Mouse (Mus musculus) frontal cortex, postnatal 25 days (tissue): ENCODE measurements around the gene Cln3.

Source experiments
- DNase-seq, 2 experiments: peaks; one replicate each; pipeline ENCODE4 v3.0.0; 2022; ENCODE audit warnings: low spot score in 2 of 2

The Cln3 gene

DNA sequence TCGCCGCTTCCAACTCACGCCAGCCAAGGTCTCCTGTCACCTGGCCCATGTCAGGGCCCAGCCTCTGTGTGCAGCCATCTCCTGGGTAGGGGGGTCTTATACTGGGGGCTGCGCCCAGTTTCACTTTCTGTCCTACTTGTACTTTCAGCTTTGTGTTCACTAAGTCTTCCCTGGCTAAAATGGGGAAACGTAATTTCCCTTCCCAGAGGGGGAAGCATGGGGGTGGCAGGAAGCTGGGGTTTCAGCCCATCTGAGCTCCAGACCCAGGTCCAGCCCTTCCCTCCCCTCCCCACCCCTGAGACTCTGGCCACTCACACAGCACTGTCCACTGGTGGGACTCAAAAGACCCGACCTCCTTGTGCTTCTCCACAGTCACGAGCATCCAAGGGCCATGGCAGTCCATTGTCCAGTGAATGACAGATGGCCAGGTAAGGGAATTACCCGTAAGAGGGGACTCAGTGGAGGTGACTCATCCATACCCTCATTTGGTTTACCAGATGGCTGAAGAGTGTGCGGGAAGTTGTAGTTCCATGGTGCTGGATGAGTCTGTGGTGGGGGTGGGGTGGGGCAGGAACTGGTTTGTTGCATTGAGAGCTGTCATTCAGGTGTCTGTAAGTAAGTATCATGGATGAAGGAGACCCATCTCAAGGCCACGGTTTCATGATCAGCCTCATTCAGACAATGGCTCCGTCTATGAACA lies 9.4 kb upstream of the Cln3 start, which contains the start of gene Il27:
Gene Il27 (minus strand): TSS at position 80 of the 700 bp plus-strand sequence.
- no peak for DNase-seq

DNA sequence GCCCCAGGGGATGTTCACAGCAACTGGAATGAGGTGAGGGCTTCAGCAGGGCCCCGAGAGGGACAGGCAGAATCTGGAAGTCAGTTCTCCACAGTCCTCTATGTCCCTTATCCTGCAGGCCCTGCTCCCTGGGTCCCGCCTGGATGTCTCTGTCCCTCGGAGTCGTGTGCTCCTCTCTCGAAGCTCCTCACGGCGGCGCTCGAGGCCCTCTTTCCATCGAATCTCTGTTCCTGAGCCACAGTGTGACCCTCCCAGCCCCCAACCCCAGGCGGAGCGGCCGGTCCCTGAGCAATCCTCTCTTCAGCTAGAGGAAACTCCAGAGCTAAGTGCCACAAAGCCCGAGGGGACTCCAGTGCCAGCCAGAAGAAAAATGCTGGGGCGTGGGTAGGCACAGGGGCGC lies 2.2 kb upstream of the Cln3 start:
- DNase-seq = no peak

DNA sequence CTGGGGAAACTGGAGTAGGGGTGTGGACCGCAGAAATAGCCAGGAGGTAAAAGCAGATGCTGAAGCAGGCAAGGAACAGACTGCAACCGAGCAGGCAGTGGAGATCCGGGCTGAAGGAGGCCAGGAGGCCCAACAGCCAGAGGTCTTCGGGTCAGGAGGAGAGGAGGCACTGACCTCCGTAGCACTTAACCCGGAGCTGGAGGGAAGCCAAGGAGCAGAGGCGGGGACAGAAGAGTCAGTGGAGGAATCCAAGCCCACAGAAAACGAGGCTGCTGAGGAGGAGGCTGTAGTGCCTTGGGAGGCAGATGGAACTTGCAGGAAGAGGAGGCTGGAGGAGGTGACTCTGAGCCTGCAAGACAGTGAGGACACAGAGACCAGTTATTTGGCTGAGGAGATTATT lies 1.2 kb upstream of the Cln3 start:
- DNase-seq = no peak

DNA sequence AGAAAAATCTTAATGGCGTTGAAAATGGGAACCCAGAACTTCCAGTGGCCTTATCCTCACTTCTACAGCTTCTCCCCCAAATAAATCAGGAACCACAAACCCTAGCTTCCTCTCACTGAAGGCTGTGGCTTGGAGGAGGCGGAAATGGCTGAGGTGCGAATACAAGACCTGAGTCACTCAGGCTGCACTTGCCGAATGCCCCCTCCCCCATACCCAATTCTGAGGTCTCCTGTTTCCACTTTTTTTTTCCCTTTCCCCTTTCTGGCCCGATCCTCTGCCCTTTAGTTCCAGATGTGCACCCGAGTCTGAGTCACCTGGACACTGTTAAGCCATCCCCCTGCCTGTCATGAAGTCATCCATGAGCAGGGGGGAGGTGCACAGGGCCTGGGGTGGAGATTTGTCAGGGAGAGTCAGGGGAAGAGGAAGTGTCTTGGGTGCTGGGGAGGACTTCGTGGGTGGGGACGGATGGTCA lies 1.1 kb downstream of the Cln3 start, which contains the start of gene Apobr:
Gene Apobr (plus strand): TSS at position 437 of the 472 bp plus-strand sequence.
- no peak for DNase-seq

DNA sequence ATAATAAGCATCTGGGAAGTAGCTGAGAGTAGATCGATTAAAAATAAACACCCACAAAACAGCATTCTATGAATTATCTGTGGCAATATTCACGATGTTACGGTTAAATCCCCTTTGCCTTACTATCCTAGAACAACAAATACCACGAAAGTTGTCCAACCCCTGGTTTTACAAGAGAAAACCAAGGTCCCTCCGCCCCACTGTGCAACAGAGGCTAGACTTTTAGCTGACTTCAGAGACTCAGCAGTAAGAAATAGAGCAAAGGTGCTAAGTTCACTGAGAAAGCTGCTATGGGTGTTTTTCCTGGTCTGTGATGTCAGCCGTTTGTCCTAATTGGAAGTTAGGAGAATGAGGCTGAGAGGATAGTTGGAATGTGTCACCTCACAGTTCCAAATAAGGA lies 1.9 kb downstream of the Cln3 start:
- no peak for DNase-seq

DNA sequence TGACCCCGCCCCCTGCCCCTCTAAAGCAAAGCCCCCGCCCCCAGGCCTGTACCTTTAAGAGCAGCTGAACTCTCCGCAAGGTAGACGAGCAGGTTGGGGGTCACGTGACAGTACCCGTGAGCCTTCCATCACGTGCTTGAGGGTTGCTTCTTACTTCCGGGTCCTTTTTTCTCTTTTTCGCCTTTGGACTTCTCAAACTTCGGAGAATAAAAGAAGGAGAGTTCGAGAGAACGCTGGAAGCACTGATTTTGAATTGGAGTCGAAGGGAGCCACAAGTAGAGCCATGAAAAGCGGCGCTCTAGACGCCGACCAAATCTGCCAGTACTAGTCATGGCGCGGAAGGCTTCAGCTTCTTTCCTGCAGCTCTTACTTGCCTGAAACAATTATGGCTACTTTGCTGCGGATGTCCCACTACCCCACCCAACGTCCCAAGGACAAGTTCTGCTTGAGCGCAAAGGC lies 2.3 kb downstream of the Cln3 start:
- peak; percentile 68 to 73 for DNase-seq

DNA sequence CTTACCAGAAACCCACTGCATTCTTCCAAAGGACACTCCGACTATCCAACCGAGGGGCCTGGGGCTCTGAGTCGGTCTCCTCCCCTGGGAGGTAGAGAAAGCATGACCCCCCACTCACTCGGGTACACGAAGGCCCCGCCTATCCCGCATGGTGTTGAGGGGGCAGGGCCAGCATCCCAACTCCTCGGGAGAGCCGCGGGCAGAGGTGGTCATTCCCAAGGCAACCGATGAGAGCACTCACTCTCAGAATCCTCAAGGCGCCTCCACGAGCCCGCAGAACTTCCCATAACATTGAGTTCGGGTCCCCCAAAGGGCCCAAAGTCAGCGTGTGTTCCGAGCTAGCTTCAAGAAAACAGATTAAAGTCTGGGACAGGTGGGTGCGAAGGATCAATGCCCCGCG lies 2.9 kb downstream of the Cln3 start:
- DNase-seq = no peak

DNA sequence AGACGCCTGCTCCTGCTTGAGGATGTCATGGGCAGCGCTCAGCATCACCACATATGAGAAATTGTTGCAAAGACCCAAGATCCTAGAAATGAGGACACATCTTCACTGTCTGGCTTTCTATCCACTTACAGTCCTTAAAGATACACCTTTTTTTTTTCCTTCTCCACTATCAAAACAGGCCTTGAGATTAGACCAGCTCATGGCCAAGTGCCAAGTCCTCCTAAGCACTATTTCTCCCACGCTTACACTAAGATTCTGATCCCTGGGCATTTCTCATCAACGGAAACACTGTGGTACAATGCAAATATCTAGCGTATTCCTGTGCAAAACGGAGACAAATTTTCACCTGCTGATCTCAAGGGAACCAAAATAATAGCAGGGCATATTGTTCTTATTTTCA lies 4.0 kb downstream of the Cln3 start:
- DNase-seq = no peak

DNA sequence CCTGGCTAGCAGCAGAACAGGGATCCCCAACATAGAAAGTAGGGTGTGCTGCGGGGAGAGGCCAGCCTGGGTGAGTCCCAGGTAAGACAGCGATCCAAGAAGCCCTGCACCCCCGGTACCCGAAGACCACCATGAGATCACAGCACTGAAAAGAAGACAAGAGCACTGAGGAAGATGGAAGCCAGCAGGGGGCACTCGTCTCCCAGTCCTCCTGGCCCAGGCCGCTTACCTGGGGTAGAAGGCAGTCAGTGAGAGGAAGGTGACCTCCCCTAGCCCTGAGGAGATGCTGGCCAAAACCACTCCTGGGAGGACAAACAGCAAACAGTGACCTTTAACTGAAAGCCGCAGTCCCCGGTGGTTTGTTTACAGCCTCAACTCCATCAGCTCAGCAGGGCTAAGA lies 6.4 kb downstream of the Cln3 start:
- no peak for DNase-seq

DNA sequence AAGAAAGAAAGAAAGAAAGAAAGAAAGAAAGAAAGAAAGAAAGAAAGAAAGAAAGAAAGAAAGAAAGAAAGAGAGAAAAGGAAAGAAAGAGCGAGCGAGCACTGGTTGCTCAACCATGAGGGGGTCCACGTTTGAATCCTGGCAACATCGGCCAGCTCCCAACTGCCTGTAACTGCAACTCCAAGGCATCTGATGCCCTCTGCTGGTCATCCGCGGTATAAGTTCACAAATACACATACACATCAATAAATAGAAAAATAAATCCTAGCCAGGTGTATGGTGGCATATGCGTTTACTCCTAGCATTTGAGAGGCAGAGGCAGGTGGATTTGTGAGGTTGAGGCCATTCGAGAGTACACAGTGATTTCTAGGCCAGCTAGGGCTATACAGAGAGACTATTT lies 8.7 kb downstream of the Cln3 start:
- DNase-seq = no peak

DNA sequence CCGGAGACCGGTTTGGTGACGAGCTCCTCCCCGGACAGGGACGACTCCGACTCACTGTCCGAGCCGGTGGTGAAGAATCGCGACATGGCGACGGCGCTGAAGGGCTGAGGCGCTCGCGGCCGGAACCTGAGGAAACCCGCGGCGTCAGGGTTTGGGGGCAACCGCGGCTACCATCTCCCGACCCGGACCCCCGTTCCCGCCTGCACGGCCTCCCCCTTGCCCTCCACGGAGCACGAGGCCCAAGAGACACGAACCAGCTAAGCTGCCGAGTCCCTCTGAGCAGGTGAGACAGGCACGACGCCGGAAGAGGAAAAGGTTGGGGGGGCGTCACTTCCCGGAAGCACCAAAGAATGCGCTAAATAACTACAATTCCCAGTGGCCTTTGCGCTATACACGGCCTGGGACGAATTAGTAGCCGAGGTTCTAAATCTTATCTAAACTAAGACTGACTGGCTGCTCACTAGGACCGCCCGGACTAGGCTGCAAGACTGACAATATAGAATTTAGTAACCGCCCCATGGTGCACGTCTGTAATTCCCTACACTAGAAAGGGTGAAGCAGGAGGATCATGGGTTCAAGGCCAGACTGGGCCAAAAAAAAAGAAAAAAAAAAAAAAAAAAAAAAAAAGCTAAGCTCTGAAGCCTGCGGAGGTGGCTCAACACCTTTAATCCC lies 19.4 kb downstream of the Cln3 start, which contains the start of gene Eif3c:
Gene Eif3c (minus strand): TSS at position 318 of the 672 bp plus-strand sequence.
- peak; percentile 67 to 78 for DNase-seq

DNA sequence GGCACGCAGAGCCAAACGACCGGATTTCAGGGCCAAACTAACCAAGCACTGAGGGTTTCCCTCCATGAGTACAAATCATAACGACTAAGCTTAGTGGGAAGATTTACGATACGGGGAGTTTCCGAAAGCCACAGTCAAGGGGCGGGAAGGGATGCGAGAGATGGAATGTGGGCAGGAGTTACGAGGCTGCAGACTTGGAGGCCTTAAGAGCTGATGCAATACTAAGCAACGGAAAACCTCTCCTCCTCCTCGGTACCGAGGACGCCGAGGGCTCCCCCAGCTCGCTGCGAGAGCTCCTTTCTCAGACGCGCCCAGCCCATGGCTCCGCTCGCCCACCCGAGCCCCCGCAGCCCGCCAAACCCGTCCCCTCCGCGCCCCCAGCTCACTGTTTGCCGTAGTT lies 19.9 kb downstream of the Cln3 start:
- no peak for DNase-seq

DNA sequence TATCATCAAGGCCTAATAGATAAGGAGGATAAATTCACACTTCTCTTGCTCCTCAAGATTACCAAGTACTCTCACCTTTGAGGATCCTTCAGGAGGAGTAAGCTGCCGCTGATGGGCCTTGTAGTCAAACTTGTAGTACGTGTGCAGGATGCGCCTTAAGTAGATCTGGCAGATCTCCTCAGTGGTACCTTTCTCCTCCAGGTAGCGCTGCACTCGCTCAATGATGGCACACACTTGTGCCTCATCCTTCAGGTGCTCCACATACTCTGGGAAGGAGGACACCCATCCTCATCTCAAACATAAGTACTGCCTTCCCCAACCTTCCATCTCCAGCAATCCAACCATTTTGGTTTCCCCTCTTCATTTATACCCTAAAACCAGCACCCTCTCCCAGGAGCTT lies 29.0 kb downstream of the Cln3 start:
- no peak for DNase-seq

DNA sequence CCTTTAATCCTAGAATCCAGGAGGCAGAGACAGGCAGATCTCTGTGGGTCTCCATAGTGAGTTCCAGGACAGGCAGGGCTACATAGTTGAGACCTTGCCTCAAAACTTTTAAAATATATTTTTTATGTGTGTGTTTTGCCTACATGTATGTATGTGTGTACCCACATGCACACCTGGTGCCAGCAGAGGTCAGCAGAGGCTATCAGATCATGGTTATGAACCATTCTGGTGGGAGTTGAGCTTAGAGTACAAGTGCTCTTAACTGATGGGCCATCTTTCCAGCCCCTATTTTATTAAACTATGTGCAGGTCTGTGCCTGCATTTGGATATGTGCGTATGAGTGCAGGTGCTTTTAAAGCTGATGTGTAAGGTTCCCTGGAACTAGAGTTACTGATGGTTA lies 30.8 kb downstream of the Cln3 start:
- DNase-seq = no peak

DNA sequence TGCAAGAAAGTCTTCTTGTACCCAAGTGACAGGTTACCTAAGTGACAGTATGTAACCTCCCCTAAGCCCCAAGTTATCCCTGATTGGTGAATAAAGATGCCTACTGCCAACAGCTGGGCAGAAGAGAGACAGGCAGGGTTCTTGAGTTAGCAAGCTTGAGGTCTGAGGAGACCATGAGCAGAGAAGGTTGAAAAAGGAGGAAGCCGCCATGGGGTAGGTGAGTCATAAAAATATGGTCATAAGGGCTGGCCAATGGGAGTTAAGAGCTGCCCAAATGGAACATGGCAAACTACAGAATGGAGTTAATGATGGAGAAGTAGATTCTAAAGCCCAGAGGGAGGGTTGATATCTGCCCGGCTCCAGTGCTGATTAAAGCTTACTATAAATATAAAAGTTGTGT lies 40.0 kb downstream of the Cln3 start:
- no peak for DNase-seq

DNA sequence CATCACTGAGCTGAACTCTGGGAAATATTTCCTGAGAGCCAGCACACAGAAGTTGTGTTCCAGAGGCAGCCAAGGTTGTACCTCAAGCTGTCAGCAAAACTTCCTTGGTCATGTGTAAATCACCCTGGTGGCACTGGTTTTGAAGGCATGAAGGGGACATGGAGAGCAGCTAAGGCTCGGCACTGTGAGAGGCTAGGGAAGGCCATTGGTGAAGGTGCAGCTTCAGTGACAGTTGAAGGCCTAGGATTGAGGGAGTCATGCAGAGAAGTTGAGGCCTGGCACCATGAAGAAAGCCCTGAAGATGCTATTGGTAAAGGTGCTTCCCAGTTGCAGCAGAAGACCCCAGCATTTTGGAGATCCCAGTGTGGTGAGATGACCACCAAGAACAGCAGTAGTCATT lies 44.0 kb downstream of the Cln3 start:
- no peak for DNase-seq

DNA sequence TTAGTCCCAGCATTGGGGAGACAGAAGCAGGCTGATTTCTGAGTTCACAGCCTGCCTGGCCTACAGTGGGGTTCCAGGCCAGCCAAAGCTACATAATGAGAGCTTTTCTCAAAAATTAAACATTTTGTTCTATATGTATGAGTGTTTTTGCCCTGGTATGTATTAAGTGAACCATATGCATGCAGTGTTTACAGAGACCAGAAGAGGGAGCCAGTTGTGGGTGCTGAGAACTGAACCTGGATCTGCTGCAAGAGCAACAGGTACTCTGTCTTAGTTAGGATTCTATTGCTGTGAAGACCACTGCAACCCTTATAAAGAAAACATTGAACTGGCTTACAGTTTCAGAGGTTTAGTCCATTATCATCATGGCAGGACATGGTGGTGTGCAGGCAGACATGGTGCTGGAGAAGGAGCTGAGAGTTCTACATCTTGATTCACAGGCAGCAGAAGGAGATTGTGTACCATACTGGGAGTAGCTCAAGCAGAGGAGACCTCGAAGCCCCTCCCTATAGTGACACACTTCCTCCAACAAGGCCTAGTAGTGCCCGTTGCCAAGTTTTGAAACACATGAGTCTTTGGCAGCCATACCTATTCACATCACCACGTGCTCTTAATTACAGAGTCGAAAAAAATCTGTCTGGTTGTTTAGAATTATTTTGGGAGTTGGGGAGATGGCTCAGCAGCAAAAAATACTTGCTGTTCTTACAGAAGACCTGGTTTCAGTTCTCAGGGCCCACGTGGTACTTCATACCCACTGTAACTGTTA lies 47.6 kb downstream of the Cln3 start:
- no peak for DNase-seq

DNA sequence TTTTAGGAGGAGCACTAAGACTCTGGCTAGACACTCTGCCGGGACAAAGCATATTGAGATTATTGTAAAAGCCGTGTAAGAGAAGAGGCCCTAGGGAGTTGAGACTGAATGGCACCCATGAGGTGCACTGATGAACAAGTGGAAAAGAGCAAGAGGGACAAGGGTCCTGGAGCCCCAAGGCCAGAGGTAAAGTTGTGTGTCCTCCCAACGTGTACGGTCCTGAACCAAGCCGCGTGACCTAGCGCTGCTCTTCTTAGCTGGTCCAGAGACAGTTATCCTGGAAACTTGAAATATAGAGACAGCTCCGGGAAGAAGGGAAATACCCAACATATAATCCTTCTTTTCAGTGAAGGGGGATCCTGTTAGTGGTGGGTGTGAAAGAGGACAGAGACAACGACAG lies 49.2 kb downstream of the Cln3 start:
- no peak for DNase-seq

DNA sequence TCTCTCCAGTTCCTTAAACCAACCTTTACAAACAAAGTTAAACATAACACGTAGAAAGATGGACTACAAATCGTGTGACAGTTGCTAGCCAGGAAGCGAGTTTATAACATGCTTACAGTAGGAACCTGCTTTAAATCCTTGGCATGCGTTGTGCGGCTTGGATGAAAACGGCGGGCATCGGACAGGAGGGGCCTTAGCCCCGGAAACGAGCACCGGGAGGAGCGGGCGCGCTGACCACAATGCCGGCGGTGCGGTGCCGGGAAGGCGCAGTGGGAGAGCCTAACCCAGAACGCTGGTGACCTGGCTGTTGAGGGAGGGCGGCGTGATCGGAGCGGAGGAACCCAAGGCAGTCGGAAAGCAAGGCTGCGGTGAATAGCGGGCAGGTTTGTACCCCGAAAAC lies 49.9 kb downstream of the Cln3 start:
- no peak for DNase-seq

DNA sequence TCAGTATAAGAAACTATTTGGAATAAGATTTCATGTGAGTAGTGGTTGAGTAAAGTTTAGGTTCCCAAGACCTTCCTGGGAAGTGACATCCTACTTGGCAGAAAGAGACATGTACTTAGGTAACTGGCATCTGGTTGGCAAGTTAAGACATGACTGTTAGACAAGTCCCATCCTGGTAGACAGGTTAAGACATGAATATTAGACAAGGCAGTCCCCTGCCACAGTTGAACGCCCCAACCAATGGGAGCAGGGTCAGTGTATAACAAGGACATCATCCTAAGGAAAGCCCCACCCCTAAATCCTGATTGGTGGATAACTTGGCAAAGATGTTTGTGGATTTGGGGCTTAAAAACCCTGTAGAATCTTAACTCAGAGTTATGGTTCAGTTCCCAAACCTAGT lies 52.2 kb downstream of the Cln3 start:
- DNase-seq = no peak

DNA sequence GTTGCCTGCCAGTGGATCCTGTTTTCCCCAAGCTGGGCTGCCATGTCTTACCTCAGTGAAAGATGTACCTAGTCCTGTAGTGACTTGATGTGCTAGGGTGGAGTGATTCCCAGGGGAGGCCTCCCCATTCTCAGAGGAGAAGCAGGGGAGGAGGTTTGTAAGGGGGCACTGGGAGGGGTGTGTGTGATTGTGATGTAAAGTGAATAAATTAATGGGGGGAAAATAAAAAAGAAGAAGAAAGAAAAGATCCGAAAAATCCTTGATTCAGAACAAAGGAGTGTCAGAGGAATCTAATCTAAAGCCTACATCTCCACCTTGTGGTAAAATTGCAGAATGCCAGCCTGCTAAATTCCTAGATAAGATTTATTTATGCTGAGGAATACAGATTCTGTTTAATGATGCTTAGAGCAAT lies 57.4 kb downstream of the Cln3 start:
- no peak for DNase-seq

DNA sequence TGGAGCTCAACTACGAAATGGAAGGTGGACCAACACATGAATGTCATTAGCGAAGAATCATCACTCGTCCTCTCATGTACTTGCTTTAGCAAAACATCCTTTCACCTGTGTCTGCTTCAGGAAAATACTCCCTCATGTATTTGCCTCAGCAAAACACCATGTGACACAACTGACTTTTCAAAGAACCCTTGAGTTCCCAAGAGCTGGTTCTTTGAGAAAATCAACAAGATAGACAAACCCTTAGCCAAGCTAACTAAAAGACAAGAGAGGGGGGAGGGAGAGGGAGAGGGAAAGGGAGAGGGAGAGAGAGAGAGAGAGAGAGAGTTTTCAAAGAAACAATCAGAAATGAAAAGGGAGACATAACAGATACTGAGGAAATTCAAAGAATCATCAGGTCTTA lies 62.3 kb downstream of the Cln3 start:
- DNase-seq = no peak
